Mouse (Mus musculus): ENCODE results near the gene Nppa. TPM values are rescaled to one million over a fixed set of nuclear protein-coding genes. Genes with fewer than 3 reads are reported as not detected.

The Nppa gene
- polyA plus RNA-seq, 1 experiment from 2014 or later = not detected

- Histone ChIP-seq H3K36me3 (ENCODE audit: inconsistent target) (no peaks in the 10 kb centered on the region), H3K27ac (no peak overlapping the region), H3K4me3 (ENCODE audit: inconsistent target) (no peak overlapping the region), H3K79me2 (ENCODE audit: inconsistent target) (no peaks in the 10 kb centered on the region)
- 68% methylated on average over 7 of the region's 7 CpGs for WGBS (ENCODE audit: missing documents)
Measured at GRCm38 (mm10) chr4:147993571-147994095, 6.9 kb upstream of the Nppa start.

GRCm38 (mm10) chr4:147995311-147995710, 5.2 kb upstream of the Nppa start:
- H3K4me3 ChIP-seq (ENCODE audit: inconsistent target) = no peak overlapping the region
- no peaks in the 10 kb centered on the region for H3K36me3 ChIP-seq (ENCODE audit: inconsistent target)
- H3K79me2 ChIP-seq (ENCODE audit: inconsistent target) = no peaks in the 10 kb centered on the region
- H3K27ac ChIP-seq = no peak overlapping the region
- 95% methylated on average over 3 of the region's 3 CpGs for WGBS (ENCODE audit: missing documents)

GRCm38 (mm10) chr4:148001013-148001789, 679 bp downstream of the Nppa start:
- Histone ChIP-seq H3K4me3 (ENCODE audit: inconsistent target) (no peak overlapping the region), H3K27ac (no peak overlapping the region), H3K36me3 (ENCODE audit: inconsistent target) (peaks cover 10% of the 10 kb centered on the region; the same call in 1 of the 2 replicates), H3K79me2 (ENCODE audit: inconsistent target) (no peaks in the 10 kb centered on the region)
- WGBS (ENCODE audit: missing documents) = 88% methylated on average over 16 of the region's 17 CpGs

- 44% methylated on average over 8 of the region's 8 CpGs for WGBS (ENCODE audit: missing documents)
- peaks cover 16% of the 10 kb centered on the region for H3K36me3 ChIP-seq (ENCODE audit: inconsistent target)
Measured at GRCm38 (mm10) chr4:148001866-148002265, 1.3 kb downstream of the Nppa start.

GRCm38 (mm10) chr4:148004361-148004760, 3.8 kb downstream of the Nppa start:
- WGBS (ENCODE audit: missing documents) = 95% methylated on average over 6 of the region's 7 CpGs
- Histone ChIP-seq H3K36me3 (ENCODE audit: inconsistent target) (peaks cover 39% of the 10 kb centered on the region), H3K27ac (no peak overlapping the region), H3K79me2 (ENCODE audit: inconsistent target) (no peaks in the 10 kb centered on the region), H3K4me3 (ENCODE audit: inconsistent target) (no peak overlapping the region)

More at GRCm38 (mm10) chr4:148001866-148002265, 1.3 kb downstream of the Nppa start:
- no peak overlapping the region for H3K4me3 ChIP-seq (ENCODE audit: inconsistent target)
- H3K27ac ChIP-seq = no peak overlapping the region
- no peaks in the 10 kb centered on the region for H3K79me2 ChIP-seq (ENCODE audit: inconsistent target)

GRCm38 (mm10) chr4:148008412-148008811, 7.9 kb downstream of the Nppa start:
- H3K36me3 ChIP-seq (ENCODE audit: inconsistent target) = peaks cover 80% of the 10 kb centered on the region
- 90% methylated on average over 4 of the region's 4 CpGs for WGBS (ENCODE audit: missing documents)

GRCm38 (mm10) chr4:148009641-148010040, 9.1 kb downstream of the Nppa start:
- Histone ChIP-seq H3K79me2 (ENCODE audit: inconsistent target) (no peaks in the 10 kb centered on the region), H3K36me3 (ENCODE audit: inconsistent target) (peaks cover 92% of the 10 kb centered on the region), H3K27ac (no peak overlapping the region), H3K4me3 (ENCODE audit: inconsistent target) (no peak overlapping the region)
- 96% methylated on average over 2 of the region's 2 CpGs for WGBS (ENCODE audit: missing documents)

More at GRCm38 (mm10) chr4:148008412-148008811, 7.9 kb downstream of the Nppa start:
- no peak overlapping the region for H3K27ac ChIP-seq
- no peaks in the 10 kb centered on the region for H3K79me2 ChIP-seq (ENCODE audit: inconsistent target)
- no peak overlapping the region for H3K4me3 ChIP-seq (ENCODE audit: inconsistent target)

- 87% methylated on average over 3 of the region's 3 CpGs for WGBS (ENCODE audit: missing documents)
Measured at GRCm38 (mm10) chr4:148011332-148011731, 10.8 kb downstream of the Nppa start.

GRCm38 (mm10) chr4:148012216-148012615, 11.7 kb downstream of the Nppa start:
- H3K36me3 ChIP-seq (ENCODE audit: inconsistent target) = peaks cover 96% of the 10 kb centered on the region
- 94% methylated on average over 4 of the region's 4 CpGs for WGBS (ENCODE audit: missing documents)
- no peaks in the 10 kb centered on the region for H3K79me2 ChIP-seq (ENCODE audit: inconsistent target)
- no peak overlapping the region for H3K27ac ChIP-seq
- no peak overlapping the region for H3K4me3 ChIP-seq (ENCODE audit: inconsistent target)

More at GRCm38 (mm10) chr4:148011332-148011731, 10.8 kb downstream of the Nppa start:
- Histone ChIP-seq H3K36me3 (ENCODE audit: inconsistent target) (peaks cover 96% of the 10 kb centered on the region), H3K27ac (no peak overlapping the region), H3K79me2 (ENCODE audit: inconsistent target) (no peaks in the 10 kb centered on the region), H3K4me3 (ENCODE audit: inconsistent target) (no peak overlapping the region)

- no peak overlapping the region for H3K4me3 ChIP-seq (ENCODE audit: inconsistent target)
- H3K36me3 ChIP-seq (ENCODE audit: inconsistent target) = peaks cover 98% of the 10 kb centered on the region
- WGBS (ENCODE audit: missing documents) = 97% methylated on average over 10 of the region's 10 CpGs
- H3K79me2 ChIP-seq (ENCODE audit: inconsistent target) = no peaks in the 10 kb centered on the region
- H3K27ac ChIP-seq = no peak overlapping the region
Measured at GRCm38 (mm10) chr4:148015418-148015817, 14.9 kb downstream of the Nppa start.

GRCm38 (mm10) chr4:148016981-148017380, 16.5 kb downstream of the Nppa start:
- 88% methylated on average over 3 of the region's 3 CpGs for WGBS (ENCODE audit: missing documents)

GRCm38 (mm10) chr4:148018410-148018809, 17.9 kb downstream of the Nppa start:
- Histone ChIP-seq H3K27ac (no peak overlapping the region), H3K79me2 (ENCODE audit: inconsistent target) (no peaks in the 10 kb centered on the region), H3K4me3 (ENCODE audit: inconsistent target) (no peak overlapping the region), H3K36me3 (ENCODE audit: inconsistent target) (peaks cover 96% of the 10 kb centered on the region)
- WGBS (ENCODE audit: missing documents) = 83% methylated on average over 2 of the region's 2 CpGs

More at GRCm38 (mm10) chr4:148016981-148017380, 16.5 kb downstream of the Nppa start:
- H3K79me2 ChIP-seq (ENCODE audit: inconsistent target) = no peaks in the 10 kb centered on the region
- H3K36me3 ChIP-seq (ENCODE audit: inconsistent target) = peaks cover 98% of the 10 kb centered on the region
- no peak overlapping the region for H3K27ac ChIP-seq
- no peak overlapping the region for H3K4me3 ChIP-seq (ENCODE audit: inconsistent target)

GRCm38 (mm10) chr4:148024003-148024402, 23.5 kb downstream of the Nppa start:
- no peak overlapping the region for H3K4me3 ChIP-seq (ENCODE audit: inconsistent target)
- WGBS (ENCODE audit: missing documents) = 95% methylated on average over 2 of the region's 3 CpGs
- H3K79me2 ChIP-seq (ENCODE audit: inconsistent target) = no peaks in the 10 kb centered on the region
- H3K36me3 ChIP-seq (ENCODE audit: inconsistent target) = peaks cover 75% of the 10 kb centered on the region
- no peak overlapping the region for H3K27ac ChIP-seq

GRCm38 (mm10) chr4:148029297-148029696, 28.8 kb downstream of the Nppa start:
- Histone ChIP-seq H3K4me3 (ENCODE audit: inconsistent target) (no peak overlapping the region), H3K36me3 (ENCODE audit: inconsistent target) (peaks cover 24% of the 10 kb centered on the region), H3K27ac (no peak overlapping the region), H3K79me2 (ENCODE audit: inconsistent target) (peaks cover 15% of the 10 kb centered on the region; the same call in 1 of the 2 replicates)
- 100% methylated on average over 6 of the region's 7 CpGs for WGBS (ENCODE audit: missing documents)

GRCm38 (mm10) chr4:148030506-148030905, 30.0 kb downstream of the Nppa start:
- no peak overlapping the region for H3K4me3 ChIP-seq (ENCODE audit: inconsistent target)
- peaks cover 28% of the 10 kb centered on the region; the same call in 1 of the 2 replicates for H3K79me2 ChIP-seq (ENCODE audit: inconsistent target)
- 98% methylated on average over 5 of the region's 5 CpGs for WGBS (ENCODE audit: missing documents)
- H3K36me3 ChIP-seq (ENCODE audit: inconsistent target) = peaks cover 12% of the 10 kb centered on the region; the same call in 1 of the 2 replicates
- no peak overlapping the region for H3K27ac ChIP-seq
